Mouse (Mus musculus): ENCODE measurements around the gene Il4.
"Not testable (repeated sequence)": the region's sequence is repeated elsewhere in the genome, so short reads cannot be mapped to it uniquely, and the experiment has no call there.

The Il4 gene

GRCm38 (mm10) chr11:53557992-53558391, 60.5 kb downstream of the Il4 start:
- not testable (repeated sequence) for DNase-seq

- not testable (repeated sequence) for DNase-seq
Measured at GRCm38 (mm10) chr11:53556529-53556928, 61.9 kb downstream of the Il4 start.

Measured in thymus, postnatal 14 days (tissue).